Mouse (Mus musculus): ENCODE measurements around the gene Gatad2a. TPM values are rescaled to one million over a fixed set of nuclear protein-coding genes. Genes with fewer than 3 reads are reported as not detected.
A peak's percentile ranks its signal among the peaks of the same experiment; 100 is the strongest.
"Not testable (repeated sequence)": the region's sequence is repeated elsewhere in the genome, so short reads cannot be mapped to it uniquely, and the experiment has no call there.

The Gatad2a gene
- total and polyA plus RNA-seq, 2 experiments: 11.2 to 35.0 TPM

DNA sequence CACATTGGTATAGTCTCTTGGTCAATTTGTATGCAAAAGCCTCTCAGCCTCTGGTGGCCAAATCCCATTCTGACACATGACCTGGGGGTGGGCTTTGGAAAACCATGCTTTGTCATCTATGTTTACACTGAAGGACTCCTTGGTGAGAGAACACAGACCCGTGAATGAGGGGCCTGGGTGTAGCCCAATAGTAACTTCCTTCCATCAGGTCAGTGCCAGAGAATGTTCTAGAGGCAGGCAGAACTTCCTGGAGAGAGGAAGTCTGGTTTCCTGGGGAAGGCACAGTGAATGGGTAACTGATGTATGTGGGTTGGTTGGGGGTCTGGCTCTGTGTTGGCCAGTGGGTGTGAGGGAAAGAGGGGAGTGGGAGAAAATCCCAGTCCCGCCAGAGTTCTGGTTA is 9.0 kb upstream of the Gatad2a start:
- no peaks in the 10 kb centered on the region for H3K79me2 ChIP-seq (ENCODE audit: control insufficient read depth, insufficient read depth, low read length)
- DNase-seq (ENCODE audit: extremely low read depth, low read depth, low spot score): no peak
- H3K4me3 ChIP-seq (ENCODE audit: insufficient read depth, low read depth, low read length): no peak overlapping the region
- no peak overlapping the region for H3K9ac ChIP-seq (ENCODE audit: low read depth, low read length)
- TF ChIP-seq POLR2A (IDR thresholded peaks at IDR 0.05; ENCODE audit: extremely low read depth, insufficient read depth, low read length): no peak
- TF ChIP-seq CTCF (IDR thresholded peaks at IDR 0.05; ENCODE audit: low read depth, low read length): no peak
- H3K27ac ChIP-seq (replicated peaks; ENCODE audit: insufficient read depth, low read depth, low read length): no peak overlapping the region
- WGBS: 54% methylated on average over 2 of the region's 2 CpGs
- no peaks in the 10 kb centered on the region for H3K36me3 ChIP-seq (ENCODE audit: control insufficient read depth, insufficient read depth, low read length)
- H3K27me3 ChIP-seq (ENCODE audit: control insufficient read depth, insufficient read depth, low read length): no peaks in the 10 kb centered on the region
- H3K4me1 ChIP-seq (ENCODE audit: control insufficient read depth, insufficient read depth, low read length): peaks cover 4% of the 10 kb centered on the region

DNA sequence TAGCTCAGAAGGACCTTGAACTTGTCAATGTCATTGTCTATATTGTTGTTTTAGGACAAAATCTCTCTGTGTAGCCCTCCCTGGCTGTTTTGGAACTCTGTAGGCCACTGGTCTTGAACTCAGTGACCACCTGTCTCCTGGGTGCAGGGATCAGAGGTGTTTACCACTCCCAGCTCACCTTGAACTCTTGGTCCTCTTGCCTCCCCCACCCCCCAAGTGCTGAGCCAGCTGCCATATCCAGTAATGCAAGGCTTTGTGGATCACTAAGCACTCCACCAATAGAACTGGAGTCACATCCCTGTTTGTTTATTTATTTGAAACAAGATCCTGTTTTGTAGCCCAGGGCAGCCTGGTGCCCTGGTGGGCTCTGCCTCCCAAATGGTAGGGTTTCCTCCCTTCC is 8.2 kb upstream of the Gatad2a start:
- no peak for TF ChIP-seq CTCF (IDR thresholded peaks at IDR 0.05; ENCODE audit: low read depth, low read length)
- DNase-seq (ENCODE audit: extremely low read depth, low read depth, low spot score): no peak
- Histone ChIP-seq H3K27ac (replicated peaks; ENCODE audit: insufficient read depth, low read depth, low read length) (no peak overlapping the region), H3K4me3 (ENCODE audit: insufficient read depth, low read depth, low read length) (no peak overlapping the region), H3K79me2 (ENCODE audit: control insufficient read depth, insufficient read depth, low read length) (no peaks in the 10 kb centered on the region), H3K27me3 (ENCODE audit: control insufficient read depth, insufficient read depth, low read length) (no peaks in the 10 kb centered on the region), H3K36me3 (ENCODE audit: control insufficient read depth, insufficient read depth, low read length) (no peaks in the 10 kb centered on the region), H3K4me1 (ENCODE audit: control insufficient read depth, insufficient read depth, low read length) (peaks cover 4% of the 10 kb centered on the region), H3K9ac (ENCODE audit: low read depth, low read length) (no peak overlapping the region)

DNA sequence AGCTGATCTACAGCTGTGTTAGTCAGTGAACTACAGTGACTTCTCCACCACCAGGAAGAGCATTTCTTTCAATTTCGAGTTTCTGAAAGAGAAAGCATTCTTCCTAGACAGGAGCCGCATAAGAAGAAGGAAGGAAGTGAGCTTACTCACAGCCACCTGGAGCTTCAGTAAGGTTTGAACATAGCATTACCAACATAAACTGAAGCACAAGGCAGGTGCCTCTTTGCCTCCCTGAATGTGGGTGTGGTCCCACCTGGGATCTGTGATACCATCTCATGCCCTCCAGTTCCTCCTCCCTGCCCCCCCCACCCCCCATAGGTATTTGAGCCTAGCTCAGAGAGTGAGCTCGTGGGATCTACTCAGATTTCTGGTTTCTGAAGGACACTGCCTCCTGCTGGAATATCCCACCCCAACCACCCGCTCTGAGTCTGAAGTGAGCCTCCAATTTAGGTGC is 7.0 kb upstream of the Gatad2a start:
- H3K4me3 ChIP-seq (ENCODE audit: insufficient read depth, low read depth, low read length): no peak overlapping the region
- 72% methylated on average over 4 of the region's 4 CpGs for WGBS
- TF ChIP-seq CTCF (IDR thresholded peaks at IDR 0.05; ENCODE audit: low read depth, low read length) (no peak), POLR2A (IDR thresholded peaks at IDR 0.05; ENCODE audit: extremely low read depth, insufficient read depth, low read length) (no peak)
- H3K27me3 ChIP-seq (ENCODE audit: control insufficient read depth, insufficient read depth, low read length): no peaks in the 10 kb centered on the region
- DNase-seq (ENCODE audit: extremely low read depth, low read depth, low spot score): peak; percentile 47
- H3K27ac ChIP-seq (replicated peaks; ENCODE audit: insufficient read depth, low read depth, low read length): no peak overlapping the region
- H3K79me2 ChIP-seq (ENCODE audit: control insufficient read depth, insufficient read depth, low read length): no peaks in the 10 kb centered on the region
- H3K4me1 ChIP-seq (ENCODE audit: control insufficient read depth, insufficient read depth, low read length): peaks cover 4% of the 10 kb centered on the region
- no peak overlapping the region for H3K9ac ChIP-seq (ENCODE audit: low read depth, low read length)
- H3K36me3 ChIP-seq (ENCODE audit: control insufficient read depth, insufficient read depth, low read length): no peaks in the 10 kb centered on the region

DNA sequence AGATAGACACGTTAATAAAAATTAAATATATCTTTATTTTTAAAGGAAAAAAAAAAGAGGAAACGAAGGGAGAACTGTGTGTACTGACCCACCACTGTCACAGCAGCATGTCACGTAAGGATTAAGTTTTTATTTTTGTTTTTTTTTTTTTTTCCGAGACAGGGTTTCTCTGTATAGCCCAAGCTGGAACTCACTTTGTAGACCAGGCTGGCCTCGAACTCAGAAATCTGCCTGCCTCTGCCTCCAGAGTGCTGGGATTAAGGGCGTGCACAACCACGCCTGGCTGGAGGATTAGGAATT is 5.7 kb upstream of the Gatad2a start:
- H3K4me3 ChIP-seq (ENCODE audit: insufficient read depth, low read depth, low read length); H3K36me3 ChIP-seq (ENCODE audit: control insufficient read depth, insufficient read depth, low read length); H3K9ac ChIP-seq (ENCODE audit: low read depth, low read length); DNase-seq (ENCODE audit: extremely low read depth, low read depth, low spot score); H3K79me2 ChIP-seq (ENCODE audit: control insufficient read depth, insufficient read depth, low read length); H3K4me1 ChIP-seq (ENCODE audit: control insufficient read depth, insufficient read depth, low read length); H3K27me3 ChIP-seq (ENCODE audit: control insufficient read depth, insufficient read depth, low read length); H3K27ac ChIP-seq (replicated peaks; ENCODE audit: insufficient read depth, low read depth, low read length): not testable (repeated sequence)
- 41% methylated on average over 7 of the region's 7 CpGs for WGBS

DNA sequence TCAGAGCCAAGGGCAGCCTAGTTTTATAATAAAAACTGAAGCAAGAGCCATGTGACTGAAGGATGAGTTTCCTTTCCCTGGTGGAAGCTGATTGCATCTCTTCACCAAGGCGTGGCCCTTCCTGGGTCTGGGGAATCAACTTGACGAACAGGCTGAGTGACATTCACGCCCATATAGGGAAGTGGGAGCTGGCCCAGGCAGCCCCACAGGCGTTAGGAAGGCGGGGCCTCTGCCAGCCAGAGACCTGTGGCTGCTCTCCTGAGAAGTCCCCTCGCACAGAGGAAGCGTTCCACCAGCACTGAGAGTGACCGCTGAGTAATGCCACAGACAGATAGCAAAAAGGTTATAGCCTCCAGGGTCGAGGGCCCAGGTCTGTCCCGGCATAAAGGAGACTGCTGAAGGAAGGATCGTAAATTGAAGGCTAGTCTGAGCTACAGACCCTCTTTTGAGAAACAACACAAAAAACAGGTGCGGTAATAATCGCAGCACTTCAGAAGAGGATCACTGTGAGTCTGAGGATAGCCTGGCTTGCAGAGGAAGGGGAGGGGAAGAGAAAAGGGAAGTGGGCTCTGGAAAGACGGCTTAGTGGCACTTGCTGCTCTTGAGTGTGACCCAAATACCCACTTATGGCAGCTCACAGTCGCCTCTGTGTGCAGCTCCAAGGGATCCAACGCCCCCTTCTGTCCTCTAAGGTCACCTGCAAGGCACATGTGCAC is 5.2 kb upstream of the Gatad2a start:
- TF ChIP-seq CTCF (IDR thresholded peaks at IDR 0.05; ENCODE audit: low read depth, low read length) (peak; percentile 85), POLR2A (IDR thresholded peaks at IDR 0.05; ENCODE audit: extremely low read depth, insufficient read depth, low read length) (no peak)
- peak overlapping the region; percentile 26; the same call in 1 of the 2 replicates for H3K9ac ChIP-seq (ENCODE audit: low read depth, low read length)
- WGBS: 25% methylated on average over 16 of the region's 16 CpGs

DNA sequence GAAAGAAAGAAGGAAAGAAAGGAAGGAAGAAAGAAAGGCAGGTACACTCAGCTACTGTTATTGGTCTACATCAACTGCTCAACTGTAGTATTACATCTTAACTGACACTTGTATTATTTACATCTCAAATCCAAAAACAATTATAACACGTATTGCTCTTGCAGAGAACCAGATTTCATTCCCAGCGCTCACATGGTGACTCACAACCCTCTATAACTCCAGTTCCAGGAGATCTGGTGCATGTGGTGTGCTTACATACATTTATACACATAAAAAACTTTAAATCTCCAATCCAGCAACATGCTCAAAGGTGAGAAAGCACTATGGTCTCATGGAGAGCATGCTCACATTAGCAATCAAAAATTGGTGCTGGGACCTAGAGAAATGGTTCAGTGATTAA is 4.0 kb upstream of the Gatad2a start:
- H3K4me1 ChIP-seq (ENCODE audit: control insufficient read depth, insufficient read depth, low read length): peaks cover 4% of the 10 kb centered on the region
- TF ChIP-seq CTCF (IDR thresholded peaks at IDR 0.05; ENCODE audit: low read depth, low read length): no peak
- no peak for TF ChIP-seq POLR2A (IDR thresholded peaks at IDR 0.05; ENCODE audit: extremely low read depth, insufficient read depth, low read length)
- H3K79me2 ChIP-seq (ENCODE audit: control insufficient read depth, insufficient read depth, low read length): peaks cover 6% of the 10 kb centered on the region; the same call in 1 of the 2 replicates
- no peak overlapping the region for H3K4me3 ChIP-seq (ENCODE audit: insufficient read depth, low read depth, low read length)
- no peaks in the 10 kb centered on the region for H3K27me3 ChIP-seq (ENCODE audit: control insufficient read depth, insufficient read depth, low read length)
- WGBS: 92% methylated on average over 2 of the region's 2 CpGs
- no peaks in the 10 kb centered on the region for H3K36me3 ChIP-seq (ENCODE audit: control insufficient read depth, insufficient read depth, low read length)
- H3K27ac ChIP-seq (replicated peaks; ENCODE audit: insufficient read depth, low read depth, low read length): no peak overlapping the region
- DNase-seq (ENCODE audit: extremely low read depth, low read depth, low spot score): no peak
- H3K9ac ChIP-seq (ENCODE audit: low read depth, low read length): no peak overlapping the region

More for the DNA sequence above, 5.2 kb upstream of the Gatad2a start:
- H3K4me3 ChIP-seq (ENCODE audit: insufficient read depth, low read depth, low read length): no peak overlapping the region
- peaks cover 4% of the 10 kb centered on the region for H3K4me1 ChIP-seq (ENCODE audit: control insufficient read depth, insufficient read depth, low read length)
- no peaks in the 10 kb centered on the region for H3K79me2 ChIP-seq (ENCODE audit: control insufficient read depth, insufficient read depth, low read length)
- H3K27me3 ChIP-seq (ENCODE audit: control insufficient read depth, insufficient read depth, low read length): no peaks in the 10 kb centered on the region
- no peaks in the 10 kb centered on the region for H3K36me3 ChIP-seq (ENCODE audit: control insufficient read depth, insufficient read depth, low read length)
- H3K27ac ChIP-seq (replicated peaks; ENCODE audit: insufficient read depth, low read depth, low read length): peak overlapping the region; percentile 36
- peak; percentile 61 for DNase-seq (ENCODE audit: extremely low read depth, low read depth, low spot score)
